Mouse (Mus musculus): Measurements from ENCODE around the gene Olfr412. TPM values are rescaled to one million over a fixed set of nuclear protein-coding genes. Genes with fewer than 3 reads are reported as not detected.

The Olfr412 gene
- not detected for polyA plus RNA-seq (2017; shearing (Covaris generic))

DNA sequence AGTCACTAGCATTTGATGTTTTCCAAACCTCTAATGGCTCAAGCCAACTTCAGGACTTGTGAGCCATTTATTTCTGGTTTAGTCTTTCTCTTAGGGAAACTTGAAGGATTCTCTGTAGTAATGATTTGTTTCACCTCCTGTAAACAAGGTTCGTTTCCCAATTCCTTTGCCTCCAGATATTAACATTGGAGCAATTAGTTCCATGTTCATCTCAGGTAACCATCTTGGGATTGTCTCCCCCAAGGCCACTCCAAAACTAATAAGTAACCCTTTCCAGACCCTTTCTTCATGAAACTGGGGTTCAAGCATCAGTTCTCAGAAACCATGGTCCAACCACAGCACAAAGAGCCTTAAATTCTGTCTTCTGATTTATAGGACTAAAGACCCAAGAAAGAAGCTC lies at the start of gene Olfr412:
TSS of gene Olfr412 (plus strand) at position 301 of the 400 bp plus-strand sequence.

GRCm38 (mm10) chr11:74337931-74338330 lies 23.9 kb upstream of the Olfr412 start, which contains the start of gene Olfr410:
Gene Olfr410, minus strand, starts transcription at chr11:74338031.

DNA sequence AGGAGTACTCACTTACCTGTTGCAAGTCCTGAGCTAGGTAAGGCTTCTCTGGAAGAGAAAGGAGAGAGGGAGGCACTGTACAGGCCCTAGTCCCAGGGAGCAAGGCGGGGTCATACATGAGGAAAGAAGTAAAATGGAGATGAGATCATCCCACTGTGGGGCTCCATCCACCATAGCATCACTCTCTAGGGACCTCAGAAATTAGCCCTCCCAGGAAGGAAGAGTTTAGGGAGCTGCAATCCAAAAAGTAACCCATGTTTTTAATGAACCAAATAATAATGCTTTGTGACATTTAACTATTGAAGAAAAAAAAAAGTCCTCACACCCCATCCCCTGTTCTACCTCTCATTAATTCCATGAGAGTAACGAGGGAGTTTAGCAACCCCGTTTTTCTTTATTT lies 9.3 kb upstream of the Olfr412 start, which contains the start of gene Olfr411:
TSS of gene Olfr411 (minus strand) at position 101 of the 400 bp plus-strand sequence.

Other genes starting within 250 kb of the Olfr412 start
- gene Olfr401, start 248.4 kb upstream of the Olfr412 start, polyA plus RNA-seq (2017; shearing (Covaris generic)) = not detected
- gene Olfr402, start 208.5 kb upstream of the Olfr412 start, polyA plus RNA-seq (2017; shearing (Covaris generic)) = not detected
- 0.05 TPM for gene Olfr403, start 175.8 kb upstream of the Olfr412 start, polyA plus RNA-seq (2017; shearing (Covaris generic))
- not detected for gene Olfr43, start 150.7 kb upstream of the Olfr412 start, polyA plus RNA-seq (2017; shearing (Covaris generic))
- not detected for gene Olfr406, start 102.3 kb upstream of the Olfr412 start, polyA plus RNA-seq (2017; shearing (Covaris generic))
- not detected for gene Olfr59, start 78.3 kb upstream of the Olfr412 start, polyA plus RNA-seq (2017; shearing (Covaris generic))
- not detected for gene Olfr410, start 24.0 kb upstream of the Olfr412 start, polyA plus RNA-seq (2017; shearing (Covaris generic))
- not detected for gene Olfr411, start 9.4 kb upstream of the Olfr412 start, polyA plus RNA-seq (2017; shearing (Covaris generic))
- gene Rap1gap2, start 248.8 kb downstream of the Olfr412 start, polyA plus RNA-seq (2017; shearing (Covaris generic)) = 2.1 TPM